Mouse (Mus musculus) hindbrain, embryonic 11.5 days (tissue): ENCODE results near the gene Clic5. TPM values are rescaled to one million over a fixed set of nuclear protein-coding genes. Genes with fewer than 3 reads are reported as not detected.

Source experiments
- ATAC-seq: fragments of 200-750 bp; cut with Nextera tagmentation; 2 replicates; pipeline ENCODE4 v1.8.0; 2017; ENCODE audit warnings: mild to moderate bottlenecking, moderate TSS enrichment, moderate library complexity; ENCODE audit not compliant: low FRiP score
- DNase-seq: peaks from one replicate; pipeline ENCODE4 v3.0.0-alpha.2; 2015; ENCODE audit warnings: low spot score
- H3K27ac ChIP-seq: fragments of 300-500 bp; sonication (generic); 2 replicates; pipeline ENCODE4 v1.5.1; 2014; ENCODE audit warnings: mild to moderate bottlenecking, low read depth, low read length
- H3K27me3 ChIP-seq: fragments of 300-500 bp; sonication (generic); 2 replicates; pipeline ENCODE4 v1.6.1; 2014; ENCODE audit warnings: mild to moderate bottlenecking, low read length, moderate library complexity, mixed read lengths; ENCODE audit not compliant: control insufficient read depth, insufficient read depth
- H3K36me3 ChIP-seq: fragments of 300-500 bp; sonication (generic); 2 replicates; pipeline ENCODE4 v1.6.1; 2014; ENCODE audit warnings: mild to moderate bottlenecking, low read length, moderate library complexity, mixed read lengths; ENCODE audit not compliant: control insufficient read depth, insufficient read depth
- H3K4me1 ChIP-seq: fragments of 300-500 bp; sonication (generic); replicated peaks from 2 replicates; pipeline ENCODE4 v1.6.1; 2014; ENCODE audit warnings: low read length, mixed read lengths; ENCODE audit not compliant: control insufficient read depth, insufficient read depth
- H3K4me2 ChIP-seq: fragments of 300-500 bp; sonication (generic); replicated peaks from 2 replicates; pipeline ENCODE4 v1.6.1; 2014; ENCODE audit warnings: mild to moderate bottlenecking, low read depth, low read length
- H3K4me3 ChIP-seq: fragments of 300-500 bp; sonication (generic); 2 replicates; pipeline ENCODE4 v1.5.1; 2014; ENCODE audit warnings: low read depth, low read length
- H3K9ac ChIP-seq: fragments of 300-500 bp; sonication (generic); 2 replicates; pipeline ENCODE4 v1.6.1; 2014; ENCODE audit warnings: low read depth, low read length
- H3K9me3 ChIP-seq: fragments of 300-500 bp; sonication (generic); 2 replicates; pipeline ENCODE4 v1.6.1; 2016; ENCODE audit warnings: low read length; ENCODE audit not compliant: control insufficient read depth
- WGBS: fragments of 180-500 bp; shearing (Covaris S2); extraction: QIAGEN DNeasy Blood & Tissue Kit; methylation state at CpG from one replicate; pipeline ENCODE4 v1.1.7; 2014; 5-methylcytosine and 5-hydroxymethylcytosine counted together
- polyA plus RNA-seq: library from polyadenylated mRNA; unstranded; fragments of >200 nt; fragmentation: Nextera tagmentation; extraction: Ambion mirVana; gene quantifications from 2 replicates; pipeline ENCODE4 v1.2.1, GENCODE M21; 2014

Gene Clic5
- polyA plus RNA-seq, 1 experiment from 2014 or later, result 0.26 TPM

GRCm38 (mm10) chr17:44204787-44205186 lies 16.4 kb downstream of the Clic5 start:
- no peaks in the 10 kb centered on the region for H3K9me3 ChIP-seq
- H3K9ac ChIP-seq, result no peak overlapping the region
- no peak overlapping the region for H3K4me3 ChIP-seq
- no peaks in the 10 kb centered on the region for H3K4me1 ChIP-seq
- no peak for DNase-seq
- no peaks in the 10 kb centered on the region for H3K36me3 ChIP-seq
- H3K27ac ChIP-seq, result no peak overlapping the region
- H3K4me2 ChIP-seq, result no peak overlapping the region
- WGBS, result 89% methylated on average over 1 of the region's 1 CpGs
- no peak for ATAC-seq
- H3K27me3 ChIP-seq, result no peaks in the 10 kb centered on the region

- H3K27ac ChIP-seq, result no peak overlapping the region
- WGBS, result 85% methylated on average over 3 of the region's 3 CpGs
- H3K36me3 ChIP-seq, result no peaks in the 10 kb centered on the region
- no peak for DNase-seq
- no peak overlapping the region for H3K9ac ChIP-seq
- no peaks in the 10 kb centered on the region for H3K4me1 ChIP-seq
- no peaks in the 10 kb centered on the region for H3K27me3 ChIP-seq
- no peak overlapping the region for H3K4me2 ChIP-seq
- no peaks in the 10 kb centered on the region for H3K9me3 ChIP-seq
- no peak for ATAC-seq
- no peak overlapping the region for H3K4me3 ChIP-seq
Observed at GRCm38 (mm10) chr17:44205562-44205961, 17.2 kb downstream of the Clic5 start.

GRCm38 (mm10) chr17:44208900-44209299 lies 20.5 kb downstream of the Clic5 start:
- ATAC-seq (no peak), DNase-seq (no peak)
- H3K27ac ChIP-seq, result no peak overlapping the region
- H3K4me1 ChIP-seq, result no peaks in the 10 kb centered on the region
- no peak overlapping the region for H3K4me2 ChIP-seq
- H3K9me3 ChIP-seq, result no peaks in the 10 kb centered on the region
- no peaks in the 10 kb centered on the region for H3K36me3 ChIP-seq
- 85% methylated on average over 4 of the region's 4 CpGs for WGBS
- H3K4me3 ChIP-seq, result no peak overlapping the region
- no peak overlapping the region for H3K9ac ChIP-seq
- no peaks in the 10 kb centered on the region for H3K27me3 ChIP-seq

GRCm38 (mm10) chr17:44212960-44213619 lies 24.7 kb downstream of the Clic5 start:
- H3K27ac ChIP-seq, result no peak overlapping the region
- no peak overlapping the region for H3K4me3 ChIP-seq
- H3K36me3 ChIP-seq, result no peaks in the 10 kb centered on the region
- no peak overlapping the region for H3K9ac ChIP-seq
- WGBS, result 92% methylated on average over 5 of the region's 5 CpGs
- DNase-seq, result no peak
- no peaks in the 10 kb centered on the region for H3K9me3 ChIP-seq
- H3K4me2 ChIP-seq, result no peak overlapping the region
- no peaks in the 10 kb centered on the region for H3K27me3 ChIP-seq
- no peak for ATAC-seq
- no peaks in the 10 kb centered on the region for H3K4me1 ChIP-seq

- Histone ChIP-seq H3K4me3 (no peak overlapping the region), H3K9ac (no peak overlapping the region), H3K4me1 (no peaks in the 10 kb centered on the region), H3K36me3 (no peaks in the 10 kb centered on the region), H3K27me3 (no peaks in the 10 kb centered on the region), H3K4me2 (no peak overlapping the region), H3K9me3 (no peaks in the 10 kb centered on the region), H3K27ac (no peak overlapping the region)
- DNase-seq (no peak), ATAC-seq (no peak)
- WGBS, result 84% methylated on average over 9 of the region's 9 CpGs
Observed at GRCm38 (mm10) chr17:44215196-44215799, 26.9 kb downstream of the Clic5 start.

- no peaks in the 10 kb centered on the region for H3K36me3 ChIP-seq
- no peaks in the 10 kb centered on the region for H3K9me3 ChIP-seq
- H3K27me3 ChIP-seq, result no peaks in the 10 kb centered on the region
- H3K4me3 ChIP-seq, result no peak overlapping the region
- DNase-seq (no peak), ATAC-seq (no peak)
- no peak overlapping the region for H3K27ac ChIP-seq
- H3K4me2 ChIP-seq, result no peak overlapping the region
- no peak overlapping the region for H3K9ac ChIP-seq
- no peaks in the 10 kb centered on the region for H3K4me1 ChIP-seq
- 96% methylated on average over 2 of the region's 2 CpGs for WGBS
Observed at GRCm38 (mm10) chr17:44217185-44217584, 28.8 kb downstream of the Clic5 start.

- no peaks in the 10 kb centered on the region for H3K9me3 ChIP-seq
- no peak overlapping the region for H3K4me2 ChIP-seq
- H3K4me1 ChIP-seq, result no peaks in the 10 kb centered on the region
- no peak overlapping the region for H3K9ac ChIP-seq
- no peaks in the 10 kb centered on the region for H3K27me3 ChIP-seq
- no peak for DNase-seq
- H3K36me3 ChIP-seq, result no peaks in the 10 kb centered on the region
- 85% methylated on average over 2 of the region's 2 CpGs for WGBS
- no peak overlapping the region for H3K27ac ChIP-seq
- ATAC-seq, result no peak
- no peak overlapping the region for H3K4me3 ChIP-seq
Observed at GRCm38 (mm10) chr17:44219943-44220342, 31.6 kb downstream of the Clic5 start.

- H3K36me3 ChIP-seq, result no peaks in the 10 kb centered on the region
- H3K4me3 ChIP-seq, result no peak overlapping the region
- H3K27me3 ChIP-seq, result no peaks in the 10 kb centered on the region
- 93% methylated on average over 5 of the region's 5 CpGs for WGBS
- DNase-seq, result no peak
- no peak overlapping the region for H3K9ac ChIP-seq
- no peak for ATAC-seq
- no peak overlapping the region for H3K4me2 ChIP-seq
- no peaks in the 10 kb centered on the region for H3K9me3 ChIP-seq
- no peak overlapping the region for H3K27ac ChIP-seq
- H3K4me1 ChIP-seq, result no peaks in the 10 kb centered on the region
Observed at GRCm38 (mm10) chr17:44228428-44228827, 40.0 kb downstream of the Clic5 start.

DNA sequence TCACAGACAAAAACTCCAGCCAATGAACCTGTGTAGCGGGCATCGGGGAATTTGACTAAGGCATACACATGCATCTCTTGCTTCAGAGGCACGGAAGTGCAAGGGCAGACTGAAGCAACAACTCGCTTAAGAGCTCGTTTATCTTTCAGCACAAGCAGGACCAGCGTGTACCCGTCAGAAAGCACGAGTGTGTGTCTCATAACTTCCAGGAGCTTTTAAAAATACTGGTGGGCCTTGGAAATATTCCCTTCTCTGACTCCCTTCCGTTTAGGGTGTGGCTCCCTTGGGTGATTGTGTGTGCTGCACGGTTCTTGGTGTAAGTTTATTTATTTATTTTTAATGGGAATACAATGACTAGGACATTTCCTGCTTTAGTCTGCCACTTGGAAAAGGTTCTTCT lies 41.7 kb downstream of the Clic5 start:
- H3K36me3 ChIP-seq, result no peaks in the 10 kb centered on the region
- H3K9me3 ChIP-seq, result no peaks in the 10 kb centered on the region
- H3K9ac ChIP-seq, result no peak overlapping the region
- no peak overlapping the region for H3K4me2 ChIP-seq
- no peaks in the 10 kb centered on the region for H3K4me1 ChIP-seq
- no peak overlapping the region for H3K4me3 ChIP-seq
- no peak for DNase-seq
- no peak for ATAC-seq
- WGBS, result 79% methylated on average over 10 of the region's 10 CpGs
- no peaks in the 10 kb centered on the region for H3K27me3 ChIP-seq
- H3K27ac ChIP-seq, result no peak overlapping the region
